Mouse (Mus musculus): ENCODE data around the gene Ptprm. TPM values are rescaled to one million over a fixed set of nuclear protein-coding genes. Genes with fewer than 3 reads are reported as not detected.
A peak's percentile ranks its signal among the peaks of the same experiment; 100 is the strongest.

Ptprm gene
- polyA plus RNA-seq, 2 experiments = 0.66 to 0.79 TPM

DNA sequence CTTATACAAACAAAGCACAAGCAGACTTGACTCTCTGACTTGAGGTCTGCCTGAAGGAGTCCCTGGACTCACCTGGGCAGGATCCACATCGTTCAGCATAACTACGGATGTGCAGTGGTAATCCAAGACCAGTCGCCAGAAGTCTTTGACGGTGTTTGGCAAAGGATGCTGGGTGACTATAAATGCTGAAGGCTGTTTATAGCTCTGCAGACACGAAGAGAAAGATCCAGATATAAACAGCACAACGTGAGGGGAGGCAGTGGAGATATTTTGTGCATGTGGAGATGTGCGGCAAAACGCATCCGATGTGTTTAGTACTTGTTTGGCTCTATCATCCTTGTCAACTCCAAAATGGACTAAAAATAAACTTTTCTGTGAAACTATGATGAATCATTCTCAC is 666.1 kb downstream of the Ptprm start:
- Histone ChIP-seq H3K27ac (no peak overlapping the region), H3K36me3 (replicated peaks; ENCODE audit: control insufficient read depth, insufficient read depth, low read depth) (no peaks in the 10 kb centered on the region), H3K4me2 (ENCODE audit: low read depth) (no peak overlapping the region), H3K9me3 (ENCODE audit: control insufficient read depth, low read length) (no peaks in the 10 kb centered on the region), H3K4me1 (replicated peaks; ENCODE audit: control insufficient read depth in 2 of 2, insufficient read depth in 2 of 2, low read length in 1 of 2) (no peaks in the 10 kb centered on the region), H3K9ac (replicated peaks) (no peak overlapping the region), H3K27me3 (ENCODE audit: control insufficient read depth, insufficient read depth, low read length) (no peaks in the 10 kb centered on the region), H3K4me3 (ENCODE audit: insufficient read depth in 1 of 2, low read depth in 2 of 2, low read length in 2 of 2) (no peak overlapping the region)
- ATAC-seq (ENCODE audit: insufficient read depth) (no peak), DNase-seq (ENCODE audit: low read depth in 3 of 3, low spot score in 3 of 3) (no peak)
- no peak for TF ChIP-seq EP300 (IDR thresholded peaks at IDR 0.05; ENCODE audit: low read depth)
- no peak for TF ChIP-seq CTCF (IDR thresholded peaks at IDR 0.05; ENCODE audit: low read depth)
- 75% methylated on average over 9 of the region's 9 CpGs for WGBS (ENCODE audit: insufficient replicate concordance)

DNA sequence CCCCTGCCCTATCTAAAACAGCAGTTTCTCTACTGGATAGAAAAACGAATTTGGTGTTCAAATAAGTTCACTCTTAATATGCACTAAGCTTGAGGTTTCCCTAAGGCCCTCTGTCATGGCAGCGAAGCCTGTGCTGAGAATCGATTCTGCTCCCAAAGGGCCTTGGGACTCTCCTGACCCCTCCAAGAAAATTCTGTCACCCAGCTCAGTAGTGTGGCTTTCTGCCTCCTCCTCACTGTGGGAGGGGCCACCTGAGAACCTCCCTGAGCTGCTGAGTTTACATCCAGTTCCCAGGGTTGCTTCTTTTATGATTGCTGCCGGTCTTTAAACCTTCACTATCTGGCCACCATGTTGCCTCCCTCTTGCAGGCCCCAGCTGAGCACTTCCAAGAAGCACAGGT is 666.7 kb downstream of the Ptprm start:
- Histone ChIP-seq H3K4me1 (replicated peaks; ENCODE audit: control insufficient read depth in 2 of 2, insufficient read depth in 2 of 2, low read length in 1 of 2) (no peaks in the 10 kb centered on the region), H3K27me3 (ENCODE audit: control insufficient read depth, insufficient read depth, low read length) (no peaks in the 10 kb centered on the region), H3K36me3 (replicated peaks; ENCODE audit: control insufficient read depth, insufficient read depth, low read depth) (no peaks in the 10 kb centered on the region), H3K4me3 (ENCODE audit: insufficient read depth in 1 of 2, low read depth in 2 of 2, low read length in 2 of 2) (no peak overlapping the region), H3K4me2 (ENCODE audit: low read depth) (no peak overlapping the region), H3K9ac (replicated peaks) (no peak overlapping the region), H3K9me3 (ENCODE audit: control insufficient read depth, low read length) (no peaks in the 10 kb centered on the region), H3K27ac (no peak overlapping the region)
- DNase-seq (ENCODE audit: low read depth in 3 of 3, low spot score in 3 of 3) = no peak
- ATAC-seq (ENCODE audit: insufficient read depth) = no peak
- 61% methylated on average over 4 of the region's 4 CpGs for WGBS (ENCODE audit: insufficient replicate concordance)
- TF ChIP-seq CTCF (IDR thresholded peaks at IDR 0.05; ENCODE audit: low read depth) = no peak
- no peak for TF ChIP-seq EP300 (IDR thresholded peaks at IDR 0.05; ENCODE audit: low read depth)

DNA sequence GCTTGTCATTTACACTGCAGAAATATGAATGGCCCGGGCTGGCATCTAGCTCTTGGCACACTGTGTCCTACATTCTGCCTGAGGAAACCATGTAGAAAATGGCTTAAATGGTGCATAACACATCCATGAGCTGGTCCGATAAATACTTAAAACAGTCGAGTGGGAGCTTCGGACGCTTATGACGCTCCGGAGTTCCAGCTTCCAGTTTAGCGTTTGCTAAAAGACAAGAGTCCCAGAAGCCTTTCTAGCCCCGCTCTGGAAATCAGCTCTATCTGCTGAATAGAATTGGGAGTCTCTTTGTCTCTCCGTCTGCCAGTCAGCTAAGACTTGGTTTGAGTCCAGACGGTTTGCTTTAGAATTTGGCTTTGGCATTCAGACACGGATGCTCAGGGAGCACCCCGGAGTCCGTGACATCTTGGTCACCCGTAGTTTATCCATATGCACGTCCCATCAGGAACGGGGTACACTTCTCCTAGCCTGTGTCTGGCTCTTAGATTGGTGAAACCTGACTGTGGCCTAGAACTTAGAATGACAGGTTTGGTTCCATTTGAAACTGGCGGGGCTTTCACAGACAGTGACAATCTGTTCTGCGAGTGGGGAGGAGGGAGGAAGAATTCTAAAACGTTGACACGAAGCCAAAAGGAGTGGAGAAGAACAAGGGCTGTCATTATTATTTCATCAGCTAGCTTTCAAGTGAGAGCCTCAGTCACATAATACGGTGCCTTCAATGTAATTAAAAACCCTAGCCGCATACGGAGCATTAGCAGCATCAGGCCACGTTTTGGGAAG is 667.4 kb downstream of the Ptprm start:
- Histone ChIP-seq H3K4me1 (replicated peaks; ENCODE audit: control insufficient read depth in 2 of 2, insufficient read depth in 2 of 2, low read length in 1 of 2) (no peaks in the 10 kb centered on the region), H3K27me3 (ENCODE audit: control insufficient read depth, insufficient read depth, low read length) (no peaks in the 10 kb centered on the region), H3K27ac (no peak overlapping the region), H3K36me3 (replicated peaks; ENCODE audit: control insufficient read depth, insufficient read depth, low read depth) (no peaks in the 10 kb centered on the region), H3K9me3 (ENCODE audit: control insufficient read depth, low read length) (no peaks in the 10 kb centered on the region), H3K4me3 (ENCODE audit: insufficient read depth in 1 of 2, low read depth in 2 of 2, low read length in 2 of 2) (no peak overlapping the region), H3K4me2 (ENCODE audit: low read depth) (no peak overlapping the region), H3K9ac (replicated peaks) (no peak overlapping the region)
- 77% methylated on average over 25 of the region's 25 CpGs for WGBS (ENCODE audit: insufficient replicate concordance)
- DNase-seq (ENCODE audit: low read depth in 3 of 3, low spot score in 3 of 3) = no peak
- ATAC-seq (ENCODE audit: insufficient read depth) = no peak
- no peak for TF ChIP-seq CTCF (IDR thresholded peaks at IDR 0.05; ENCODE audit: low read depth)
- no peak for TF ChIP-seq EP300 (IDR thresholded peaks at IDR 0.05; ENCODE audit: low read depth)

DNA sequence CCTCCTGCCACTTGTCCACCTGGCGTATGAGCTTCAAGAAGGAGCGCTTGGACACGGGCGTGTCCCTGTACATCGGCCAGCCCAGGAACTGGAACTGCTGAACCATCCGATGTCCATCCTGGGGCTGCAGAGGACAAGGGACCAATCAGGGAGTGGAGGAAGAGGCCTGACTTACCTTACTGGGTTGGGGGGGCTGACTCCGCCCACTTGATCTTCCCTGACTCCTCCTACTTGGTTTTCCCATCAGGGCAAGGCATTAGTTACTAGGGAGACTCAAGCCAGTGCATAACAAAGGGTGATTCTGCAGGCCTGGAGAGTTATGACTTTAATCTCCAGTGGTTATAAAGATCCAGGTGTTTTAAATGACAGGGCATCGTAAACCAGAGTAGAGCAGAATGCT is 670.8 kb downstream of the Ptprm start:
- Histone ChIP-seq H3K4me3 (ENCODE audit: insufficient read depth in 1 of 2, low read depth in 2 of 2, low read length in 2 of 2) (no peak overlapping the region), H3K9me3 (ENCODE audit: control insufficient read depth, low read length) (no peaks in the 10 kb centered on the region), H3K9ac (replicated peaks) (no peak overlapping the region), H3K36me3 (replicated peaks; ENCODE audit: control insufficient read depth, insufficient read depth, low read depth) (no peaks in the 10 kb centered on the region), H3K4me2 (ENCODE audit: low read depth) (no peak overlapping the region), H3K4me1 (replicated peaks; ENCODE audit: control insufficient read depth in 2 of 2, insufficient read depth in 2 of 2, low read length in 1 of 2) (no peaks in the 10 kb centered on the region), H3K27ac (no peak overlapping the region), H3K27me3 (ENCODE audit: control insufficient read depth, insufficient read depth, low read length) (no peaks in the 10 kb centered on the region)
- DNase-seq (ENCODE audit: low read depth in 3 of 3, low spot score in 3 of 3) (no peak), ATAC-seq (ENCODE audit: insufficient read depth) (no peak)
- 68% methylated on average over 8 of the region's 8 CpGs for WGBS (ENCODE audit: insufficient replicate concordance)
- no peak for TF ChIP-seq EP300 (IDR thresholded peaks at IDR 0.05; ENCODE audit: low read depth)
- TF ChIP-seq CTCF (IDR thresholded peaks at IDR 0.05; ENCODE audit: low read depth) = no peak

DNA sequence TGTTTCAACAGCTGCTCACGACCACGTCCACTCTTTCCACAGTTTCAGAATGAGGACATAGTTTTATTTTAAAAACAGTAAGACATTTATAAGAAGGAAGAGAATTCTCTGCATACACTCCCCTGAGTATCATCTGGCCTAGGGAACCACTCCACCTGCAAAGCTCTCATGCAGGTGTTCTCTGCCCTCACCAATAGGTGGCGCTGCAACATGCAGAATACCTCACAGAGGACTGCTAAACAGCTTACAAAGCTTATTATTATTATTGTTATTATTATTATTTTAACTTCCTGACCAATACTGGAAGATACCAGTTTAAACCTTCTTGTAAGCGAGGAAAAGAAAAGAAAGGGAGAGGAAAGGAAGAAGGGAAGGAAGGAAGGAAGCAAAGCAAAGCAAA is 673.6 kb downstream of the Ptprm start:
- H3K4me3 ChIP-seq (ENCODE audit: insufficient read depth in 1 of 2, low read depth in 2 of 2, low read length in 2 of 2) = no peak overlapping the region
- no peaks in the 10 kb centered on the region for H3K4me1 ChIP-seq (replicated peaks; ENCODE audit: control insufficient read depth in 2 of 2, insufficient read depth in 2 of 2, low read length in 1 of 2)
- H3K27me3 ChIP-seq (ENCODE audit: control insufficient read depth, insufficient read depth, low read length) = no peaks in the 10 kb centered on the region
- H3K9ac ChIP-seq (replicated peaks) = no peak overlapping the region
- peak; percentile 2 to 7 (median 3) for DNase-seq (ENCODE audit: low read depth in 3 of 3, low spot score in 3 of 3)
- ATAC-seq (ENCODE audit: insufficient read depth) = no peak
- H3K9me3 ChIP-seq (ENCODE audit: control insufficient read depth, low read length) = no peaks in the 10 kb centered on the region
- TF ChIP-seq EP300 (IDR thresholded peaks at IDR 0.05; ENCODE audit: low read depth) = no peak
- peak; percentile 76 for TF ChIP-seq CTCF (IDR thresholded peaks at IDR 0.05; ENCODE audit: low read depth)
- H3K27ac ChIP-seq = no peak overlapping the region
- H3K4me2 ChIP-seq (ENCODE audit: low read depth) = no peak overlapping the region
- WGBS (ENCODE audit: insufficient replicate concordance) = 28% methylated on average over 4 of the region's 4 CpGs
- no peaks in the 10 kb centered on the region for H3K36me3 ChIP-seq (replicated peaks; ENCODE audit: control insufficient read depth, insufficient read depth, low read depth)

Data from liver, embryonic 14.5 days (tissue).